Mouse (Mus musculus): ENCODE measurements around the gene Rbm34. TPM values are rescaled to one million over a fixed set of nuclear protein-coding genes. Genes with fewer than 3 reads are reported as not detected.
A peak's percentile ranks its signal among the peaks of the same experiment; 100 is the strongest.
"Not testable (repeated sequence)": the region's sequence is repeated elsewhere in the genome, so short reads cannot be mapped to it uniquely, and the experiment has no call there.

The Rbm34 gene
- polyA plus RNA-seq (2016; fragmentation: Nextera tagmentation; extraction: Ambion mirVana): 26.1 and 26.5 TPM in 2 replicates

DNA sequence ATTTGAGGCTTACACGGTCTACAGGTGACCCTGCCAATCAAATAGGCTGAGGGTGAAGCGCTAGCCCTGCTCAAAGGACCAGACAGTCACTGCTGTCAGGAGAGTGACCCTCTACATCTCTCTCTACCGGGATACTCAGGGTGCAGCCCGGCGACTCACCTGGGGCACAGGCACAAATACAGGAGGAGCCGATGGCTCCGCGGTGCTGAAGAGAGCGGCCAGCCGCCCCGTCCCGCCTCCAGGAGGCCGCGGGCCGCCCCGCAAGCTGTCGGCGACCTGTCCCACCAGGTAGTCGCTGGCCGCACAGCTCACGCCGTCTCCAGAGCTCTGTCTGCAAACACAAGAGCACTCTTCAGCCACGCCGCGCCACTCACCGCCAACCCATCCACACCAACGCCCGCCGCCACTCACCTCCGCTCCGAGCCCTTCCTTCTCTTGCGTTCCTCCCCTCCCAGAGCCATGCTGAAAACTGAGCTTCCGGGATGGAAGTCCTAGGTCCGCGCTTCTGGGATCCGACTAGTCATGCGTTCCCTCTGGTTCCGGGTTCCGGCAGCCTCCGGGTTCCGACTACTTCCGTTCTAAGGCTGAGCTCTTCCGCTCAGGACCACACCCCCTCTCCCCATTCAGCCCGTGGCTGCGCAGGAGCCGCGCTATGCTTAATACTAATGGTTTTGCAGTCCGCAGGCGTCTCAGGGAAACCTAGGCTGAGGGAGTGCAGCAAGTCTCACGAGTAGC is at the start of gene Rbm34:
Rbm34 (minus strand) TSS at position 493 of the 735 bp plus-strand sequence.
- Histone ChIP-seq H3K27me3 (ENCODE audit: poor library complexity, severe bottlenecking) (no peaks in the 10 kb centered on the region), H3K27ac (peak within 1 kb of the TSS; percentile 88), H3K4me1 (peaks cover 22% of the 10 kb centered on the region), H3K36me3 (replicated peaks) (peaks cover 37% of the 10 kb centered on the region), H3K9me3 (no peaks in the 10 kb centered on the region), H3K4me3 (peak within 1 kb of the TSS; percentile 99)
- DNase-seq (ENCODE audit: extremely low spot score, low spot score): peak; percentile 92
- WGBS: under 1% methylated on average over 50 of the region's 50 CpGs

DNA sequence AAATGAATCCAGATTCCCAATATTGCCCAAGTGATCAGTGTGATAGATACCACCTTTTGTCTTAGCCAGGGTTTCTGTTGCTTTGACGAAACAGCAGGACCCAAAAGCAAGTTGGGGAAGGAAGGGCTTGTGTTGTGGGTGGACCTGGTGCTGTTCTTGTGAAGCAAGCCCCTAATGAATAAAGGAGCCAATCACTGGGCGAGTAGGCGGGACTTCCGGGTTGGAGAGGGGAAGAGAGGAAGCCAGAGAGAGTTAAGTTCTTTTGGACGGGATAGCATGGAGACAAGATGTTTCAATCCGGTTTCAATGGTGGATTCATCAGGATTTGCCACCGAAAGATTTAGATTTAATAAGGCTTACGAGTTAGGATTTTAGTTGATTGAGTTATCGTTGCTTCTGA is 40.8 kb upstream of the Rbm34 start:
- no peak for DNase-seq (ENCODE audit: extremely low spot score, low spot score)
- H3K27me3 ChIP-seq (ENCODE audit: poor library complexity, severe bottlenecking): no peaks in the 10 kb centered on the region
- H3K27ac ChIP-seq: no peak overlapping the region
- H3K9me3 ChIP-seq: no peaks in the 10 kb centered on the region
- WGBS: 57% methylated on average over 9 of the region's 9 CpGs
- no peak overlapping the region for H3K4me3 ChIP-seq
- H3K36me3 ChIP-seq (replicated peaks): no peaks in the 10 kb centered on the region
- H3K4me1 ChIP-seq: no peaks in the 10 kb centered on the region

DNA sequence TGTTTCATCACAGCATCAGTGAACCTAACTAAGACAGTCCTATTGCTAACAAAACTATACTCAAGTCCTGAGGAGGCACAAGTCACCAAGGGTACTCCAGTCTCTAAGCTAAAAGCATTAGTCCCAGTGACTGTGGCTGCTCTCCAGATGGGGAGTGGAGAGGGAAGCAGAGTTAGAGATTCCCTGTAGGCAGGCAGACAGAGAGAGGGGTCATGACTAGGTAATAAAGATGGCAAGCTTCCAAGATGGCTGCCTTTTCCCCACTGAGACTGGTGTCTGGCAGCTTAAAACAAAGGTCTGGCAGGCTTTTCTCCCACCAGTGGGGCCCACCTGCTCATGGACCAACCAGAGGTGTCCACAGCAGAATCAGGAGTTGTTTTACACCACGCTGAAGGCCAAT is 23.6 kb upstream of the Rbm34 start:
- H3K9me3 ChIP-seq: no peaks in the 10 kb centered on the region

DNA sequence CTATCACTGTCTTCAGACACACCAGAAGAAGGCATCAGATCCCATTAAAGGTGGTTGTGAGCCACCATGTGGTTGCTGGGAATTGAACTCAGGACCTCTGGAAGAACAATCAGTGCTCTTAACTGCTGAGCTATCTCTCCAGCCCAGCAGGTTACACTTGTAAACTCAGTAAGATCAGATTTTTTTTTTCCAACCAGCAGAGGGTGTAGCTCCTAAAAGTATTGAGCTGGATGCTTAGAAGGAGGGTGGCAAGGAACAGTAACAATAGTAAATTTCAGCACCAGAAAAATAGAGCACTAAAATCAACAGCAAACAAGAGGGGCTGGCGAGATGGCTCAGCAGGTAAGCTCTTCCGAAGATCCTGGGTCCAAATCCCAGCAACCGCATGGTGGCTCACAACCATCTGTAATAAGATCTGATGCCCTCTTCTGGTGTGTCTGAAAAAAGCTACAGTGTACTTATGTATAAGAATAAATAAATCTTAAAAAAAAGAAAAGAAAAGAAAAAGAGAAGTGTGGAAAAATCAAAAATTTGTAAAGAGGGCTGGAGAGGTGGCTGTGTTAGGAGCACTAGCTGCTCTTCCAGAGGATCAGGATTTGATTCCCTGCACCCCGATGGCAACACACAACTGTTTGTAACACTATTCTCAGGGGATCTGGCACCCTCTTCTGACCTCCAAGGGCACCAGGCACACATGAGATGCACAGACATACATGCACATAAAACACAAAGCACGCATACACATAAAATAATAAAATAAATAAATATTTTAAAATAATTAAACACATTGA is 18.7 kb upstream of the Rbm34 start:
- Histone ChIP-seq H3K36me3 (replicated peaks) (no peaks in the 10 kb centered on the region), H3K4me3 (no peak overlapping the region), H3K27ac (no peak overlapping the region), H3K4me1 (0 out of 2 replicates have a peak, but pooled peaks cover 2% of the 10 kb centered on the region), H3K9me3 (no peaks in the 10 kb centered on the region), H3K27me3 (ENCODE audit: poor library complexity, severe bottlenecking) (peaks cover 4% of the 10 kb centered on the region; the same call in 1 of the 2 replicates)
- DNase-seq (ENCODE audit: extremely low spot score, low spot score): no peak
- 74% methylated on average over 5 of the region's 5 CpGs for WGBS

More for the DNA sequence above, 23.6 kb upstream of the Rbm34 start:
- H3K36me3 ChIP-seq (replicated peaks): no peaks in the 10 kb centered on the region
- no peak for DNase-seq (ENCODE audit: extremely low spot score, low spot score)
- H3K27ac ChIP-seq: no peak overlapping the region
- 71% methylated on average over 1 of the region's 1 CpGs for WGBS
- H3K4me1 ChIP-seq: no peaks in the 10 kb centered on the region
- H3K4me3 ChIP-seq: no peak overlapping the region
- H3K27me3 ChIP-seq (ENCODE audit: poor library complexity, severe bottlenecking): no peaks in the 10 kb centered on the region

DNA sequence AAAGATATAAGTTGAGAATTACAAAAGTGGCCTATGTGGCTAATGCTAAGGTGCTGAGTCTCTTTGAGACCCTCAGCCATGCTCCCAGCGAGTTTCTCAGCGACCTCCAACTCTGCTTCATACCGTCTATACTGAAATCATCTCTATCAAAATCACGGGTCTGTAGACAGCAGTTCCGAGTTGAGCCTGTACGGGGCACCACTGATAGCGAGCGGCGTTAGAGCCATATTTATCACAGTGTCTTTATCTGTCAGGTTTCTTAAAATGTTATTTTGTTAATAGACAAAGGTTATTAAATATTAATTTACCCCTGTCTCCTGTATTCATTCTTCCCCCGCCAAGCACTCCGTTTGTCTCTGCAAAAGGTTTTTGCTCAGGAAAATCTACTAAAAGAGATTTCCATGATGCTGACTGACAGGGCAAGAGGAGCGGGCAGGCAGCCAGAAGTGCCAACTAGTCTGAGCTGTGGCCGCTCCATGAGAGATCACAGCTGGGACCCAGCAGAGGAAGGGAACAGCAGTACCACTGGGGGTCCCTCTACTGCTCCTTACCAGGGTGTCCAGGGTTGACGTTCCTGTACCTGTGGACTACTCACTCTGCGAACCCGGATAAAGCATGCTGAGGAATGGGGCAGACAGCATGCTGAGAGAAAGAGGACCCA is 17.6 kb upstream of the Rbm34 start:
- WGBS: 72% methylated on average over 16 of the region's 16 CpGs
- Histone ChIP-seq H3K9me3 (no peaks in the 10 kb centered on the region), H3K36me3 (replicated peaks) (no peaks in the 10 kb centered on the region), H3K27me3 (ENCODE audit: poor library complexity, severe bottlenecking) (peaks cover 4% of the 10 kb centered on the region; the same call in 1 of the 2 replicates), H3K4me1 (0 out of 2 replicates have a peak, but pooled peaks cover 2% of the 10 kb centered on the region), H3K27ac (no peak overlapping the region), H3K4me3 (no peak overlapping the region)
- no peak for DNase-seq (ENCODE audit: extremely low spot score, low spot score)

DNA sequence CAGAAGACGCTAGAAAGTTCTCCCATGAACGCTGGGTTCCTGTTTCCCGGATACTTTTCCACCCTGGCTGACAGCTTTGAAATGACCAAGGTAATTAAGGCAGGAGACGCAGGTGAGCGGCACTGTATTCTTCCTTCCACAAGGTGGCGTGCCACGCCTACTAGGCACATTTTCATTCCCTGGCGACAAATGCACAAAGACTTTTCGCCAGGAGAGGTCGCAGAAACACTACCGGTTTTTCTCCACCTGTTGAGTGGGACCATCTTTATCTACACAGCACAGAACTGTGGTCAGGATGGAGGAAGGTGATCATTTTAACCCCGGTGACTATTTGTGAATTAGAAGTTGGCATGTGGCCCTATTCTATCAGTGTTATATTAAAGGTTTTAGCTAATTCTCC is 15.6 kb upstream of the Rbm34 start:
- H3K36me3 ChIP-seq (replicated peaks): no peaks in the 10 kb centered on the region
- DNase-seq (ENCODE audit: extremely low spot score, low spot score): peak; percentile 80
- no peak overlapping the region for H3K27ac ChIP-seq
- H3K27me3 ChIP-seq (ENCODE audit: poor library complexity, severe bottlenecking): peaks cover 4% of the 10 kb centered on the region; the same call in 1 of the 2 replicates
- H3K4me1 ChIP-seq: 0 out of 2 replicates have a peak, but pooled peaks cover 2% of the 10 kb centered on the region
- no peaks in the 10 kb centered on the region for H3K9me3 ChIP-seq
- 4% methylated on average over 12 of the region's 12 CpGs for WGBS
- no peak overlapping the region for H3K4me3 ChIP-seq

DNA sequence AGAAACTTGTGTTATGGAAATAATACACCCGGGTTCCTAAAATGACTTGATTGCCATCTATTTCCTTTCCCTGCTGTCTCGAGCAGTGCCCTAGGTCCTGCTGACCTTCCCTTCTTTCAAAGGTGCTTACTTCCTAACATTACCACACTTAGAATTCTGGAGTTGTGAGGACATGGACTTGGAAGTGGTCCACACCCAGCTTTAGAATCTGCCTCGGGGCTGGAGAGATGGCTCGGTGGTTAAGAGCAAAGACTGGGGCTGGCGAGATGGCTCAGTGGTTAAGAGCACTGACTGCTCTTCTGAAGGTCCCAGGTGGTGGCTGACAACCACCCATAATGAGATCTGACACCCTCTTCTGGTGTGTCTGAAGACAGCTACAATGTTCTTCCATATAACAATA is 9.2 kb upstream of the Rbm34 start:
- Histone ChIP-seq H3K4me1 (peaks cover 9% of the 10 kb centered on the region), H3K36me3 (replicated peaks) (no peaks in the 10 kb centered on the region), H3K27ac (no peak overlapping the region), H3K27me3 (ENCODE audit: poor library complexity, severe bottlenecking) (peaks cover 40% of the 10 kb centered on the region), H3K4me3 (no peak overlapping the region), H3K9me3 (no peaks in the 10 kb centered on the region)
- WGBS: 69% methylated on average over 5 of the region's 5 CpGs
- no peak for DNase-seq (ENCODE audit: extremely low spot score, low spot score)

DNA sequence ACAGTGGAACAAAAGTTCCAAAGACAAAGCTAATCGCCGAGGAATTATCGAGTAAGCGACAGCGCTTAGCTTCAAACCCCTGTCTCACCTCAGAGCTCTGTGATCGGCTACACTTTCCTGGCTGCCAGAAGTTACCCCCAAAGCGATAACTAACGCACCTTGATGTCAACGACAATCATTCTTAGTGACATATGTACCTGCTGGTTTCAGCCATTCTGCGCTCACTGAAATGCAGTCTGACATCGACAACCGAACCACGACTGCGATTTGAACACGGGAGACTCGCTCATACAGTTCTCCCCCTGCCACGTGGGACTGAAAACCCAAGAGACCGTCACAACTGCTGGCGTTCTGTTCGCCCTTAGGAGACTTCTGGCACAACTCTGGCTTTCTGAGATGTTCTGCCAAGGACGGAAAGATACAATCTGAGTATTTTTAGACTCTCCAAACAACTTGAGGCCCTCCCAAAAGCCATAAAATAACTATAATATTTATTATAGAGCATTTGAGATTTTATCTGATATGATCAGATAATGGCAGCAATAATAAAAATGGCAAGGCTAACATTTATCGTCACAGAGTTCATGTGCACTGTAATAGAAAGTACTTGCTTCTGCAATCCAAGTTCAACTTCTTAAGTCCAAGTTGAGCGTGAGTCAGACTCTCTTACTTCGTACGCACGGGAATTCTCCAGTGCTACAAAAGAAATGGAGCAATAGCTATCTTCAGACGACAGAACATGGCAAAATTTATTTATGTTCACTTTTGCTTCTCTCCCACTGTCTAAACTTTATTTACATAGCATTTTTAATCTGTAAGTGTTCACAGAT is 8.4 kb upstream of the Rbm34 start:
- no peaks in the 10 kb centered on the region for H3K36me3 ChIP-seq (replicated peaks)
- 28% methylated on average over 27 of the region's 27 CpGs for whole genome bisulfite sequencing
- H3K4me3 ChIP-seq: peak overlapping the region; percentile 49
- DNase-seq (ENCODE audit: extremely low spot score, low spot score): no peak
- H3K4me1 ChIP-seq: peaks cover 9% of the 10 kb centered on the region
- peaks cover 40% of the 10 kb centered on the region for H3K27me3 ChIP-seq (ENCODE audit: poor library complexity, severe bottlenecking)
- H3K27ac ChIP-seq: no peak overlapping the region
- no peaks in the 10 kb centered on the region for H3K9me3 ChIP-seq

DNA sequence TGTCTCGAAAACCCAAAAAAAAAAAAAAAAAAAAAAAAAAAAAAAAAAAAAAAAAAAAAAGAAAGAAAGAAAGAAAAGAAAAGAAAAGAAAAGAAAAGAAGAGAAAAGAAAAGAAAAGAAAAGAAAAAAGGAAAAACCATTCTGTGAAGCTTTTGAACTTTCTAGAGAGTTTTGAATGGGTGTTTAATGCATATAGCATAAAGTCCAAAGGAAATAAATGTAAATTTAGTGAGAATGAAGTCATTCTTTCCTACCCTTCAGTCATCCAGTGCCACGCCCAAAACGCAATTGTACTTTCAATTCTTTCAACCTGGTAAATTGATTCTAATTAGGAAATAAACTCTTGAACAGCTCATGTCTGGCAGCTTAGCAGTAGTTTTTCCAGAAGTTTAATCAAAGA is 7.7 kb upstream of the Rbm34 start:
- 52% methylated on average over 3 of the region's 3 CpGs for WGBS
- not testable (repeated sequence) for H3K4me1 ChIP-seq
- 0 out of 2 replicates have a peak overlapping the region, but pooled peaks have one; percentile 49 for H3K4me3 ChIP-seq

DNA sequence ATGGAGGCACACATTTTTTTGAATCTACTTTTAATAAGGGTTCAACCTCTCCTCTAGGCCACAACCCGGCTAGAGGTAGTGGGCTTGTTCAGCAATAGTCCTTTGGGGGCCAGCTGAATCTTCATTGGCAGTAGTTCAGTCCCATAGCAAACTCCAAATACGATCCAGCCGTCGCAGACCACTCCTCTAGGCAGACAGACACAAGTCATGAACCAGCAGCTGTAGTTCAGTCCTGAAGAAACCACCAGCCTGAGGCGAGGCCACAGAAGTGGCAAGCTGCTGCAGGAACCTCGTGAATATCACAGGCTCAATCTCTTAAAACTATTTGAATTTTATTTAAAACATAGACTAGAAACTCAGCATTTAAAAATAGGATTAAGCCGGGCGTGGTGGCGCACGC is 7.2 kb upstream of the Rbm34 start:
- no peak for DNase-seq (ENCODE audit: extremely low spot score, low spot score)
- H3K4me1 ChIP-seq: peaks cover 9% of the 10 kb centered on the region
- WGBS: 85% methylated on average over 10 of the region's 10 CpGs
- H3K27me3 ChIP-seq (ENCODE audit: poor library complexity, severe bottlenecking): peaks cover 40% of the 10 kb centered on the region
- H3K4me3 ChIP-seq: no peak overlapping the region
- H3K9me3 ChIP-seq: no peaks in the 10 kb centered on the region
- no peaks in the 10 kb centered on the region for H3K36me3 ChIP-seq (replicated peaks)
- H3K27ac ChIP-seq: no peak overlapping the region

More for the DNA sequence above, 7.7 kb upstream of the Rbm34 start:
- not testable (repeated sequence) for H3K27ac ChIP-seq; H3K9me3 ChIP-seq; DNase-seq (ENCODE audit: extremely low spot score, low spot score); H3K36me3 ChIP-seq (replicated peaks)
- peaks cover 40% of the 10 kb centered on the region for H3K27me3 ChIP-seq (ENCODE audit: poor library complexity, severe bottlenecking)

DNA sequence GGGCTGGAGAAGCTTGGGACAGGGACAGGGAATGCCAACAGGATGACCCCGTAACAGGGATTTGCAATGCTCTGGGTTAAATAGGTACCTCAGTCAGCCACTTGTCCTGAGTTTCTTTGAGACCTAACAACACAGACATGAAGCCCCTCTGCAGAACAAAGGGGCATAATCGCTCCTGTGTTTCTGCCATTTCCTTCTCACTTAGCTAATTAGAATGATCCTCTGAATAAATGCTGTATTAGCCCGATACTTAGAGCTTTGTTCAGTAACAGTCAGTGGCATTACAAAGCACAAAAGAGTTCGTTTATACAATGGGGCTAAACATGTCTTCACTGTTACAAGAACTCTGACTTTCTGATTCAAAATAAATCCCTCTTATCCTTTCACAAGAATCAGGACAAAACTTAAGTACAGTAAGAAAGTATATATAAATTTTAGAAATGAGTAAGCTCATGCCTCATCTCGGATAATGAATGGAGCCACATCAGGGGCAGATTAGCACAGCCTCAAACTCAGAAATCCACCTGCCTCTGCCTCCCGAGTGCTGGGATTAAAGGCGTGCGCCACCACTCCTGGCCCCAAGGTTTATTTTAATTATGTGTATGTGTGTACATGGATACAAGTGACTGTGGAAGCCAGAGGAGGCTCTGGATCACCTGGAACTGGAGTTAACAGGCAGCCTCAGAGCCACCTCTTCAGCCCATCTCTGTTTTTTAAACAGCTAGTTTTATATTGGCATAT is 5.9 kb upstream of the Rbm34 start:
- 65% methylated on average over 8 of the region's 8 CpGs for WGBS
- peaks cover 40% of the 10 kb centered on the region for H3K27me3 ChIP-seq (ENCODE audit: poor library complexity, severe bottlenecking)
- peaks cover 9% of the 10 kb centered on the region for H3K4me1 ChIP-seq
- no peak for DNase-seq (ENCODE audit: extremely low spot score, low spot score)
- H3K9me3 ChIP-seq: no peaks in the 10 kb centered on the region
- H3K4me3 ChIP-seq: no peak overlapping the region
- H3K27ac ChIP-seq: no peak overlapping the region
- H3K36me3 ChIP-seq (replicated peaks): no peaks in the 10 kb centered on the region

Measured in forebrain, embryonic 10.5 days (tissue).